Mouse (Mus musculus) bone marrow macrophage, adult 2 months (primary cell): ENCODE data around the gene Dnajc13. TPM values are rescaled to one million over a fixed set of nuclear protein-coding genes. Genes with fewer than 3 reads are reported as not detected.

Source experiments
- H3K27ac ChIP-seq: 2 replicates; pipeline ENCODE4 v1.5.1; 2012; ENCODE audit warnings: low read depth, low read length; ENCODE audit not compliant: insufficient read depth
- H3K4me1 ChIP-seq: 2 replicates; pipeline ENCODE4 v1.6.1; 2012; ENCODE audit warnings: low read length; ENCODE audit not compliant: control insufficient read depth, insufficient read depth
- H3K4me3 ChIP-seq: 2 replicates; pipeline ENCODE4 v1.5.1; 2012; ENCODE audit warnings: mild to moderate bottlenecking, low read length, moderate library complexity; ENCODE audit not compliant: insufficient read depth
- CTCF ChIP-seq: IDR thresholded peaks from 2 replicates; pipeline ENCODE4 v1.5.1; 2012; ENCODE audit warnings: low read depth, mild to moderate bottlenecking, low read length, moderate library complexity
- POLR2A ChIP-seq: IDR thresholded peaks from 2 replicates; pipeline ENCODE4 v1.6.1; 2012; ENCODE audit warnings: mild to moderate bottlenecking, low read depth, low read length, borderline replicate concordance
- polyA plus RNA-seq: library from polyadenylated mRNA; stranded (reverse); fragments of >200 nt; gene quantifications from 2 replicates; pipeline ENCODE4 v1.2.4, GENCODE M21; 2012; ENCODE audit not compliant: missing spikeins, insufficient read depth, insufficient read length

Dnajc13 gene
- polyA plus RNA-seq, 1 experiment, result 65.0 TPM

DNA sequence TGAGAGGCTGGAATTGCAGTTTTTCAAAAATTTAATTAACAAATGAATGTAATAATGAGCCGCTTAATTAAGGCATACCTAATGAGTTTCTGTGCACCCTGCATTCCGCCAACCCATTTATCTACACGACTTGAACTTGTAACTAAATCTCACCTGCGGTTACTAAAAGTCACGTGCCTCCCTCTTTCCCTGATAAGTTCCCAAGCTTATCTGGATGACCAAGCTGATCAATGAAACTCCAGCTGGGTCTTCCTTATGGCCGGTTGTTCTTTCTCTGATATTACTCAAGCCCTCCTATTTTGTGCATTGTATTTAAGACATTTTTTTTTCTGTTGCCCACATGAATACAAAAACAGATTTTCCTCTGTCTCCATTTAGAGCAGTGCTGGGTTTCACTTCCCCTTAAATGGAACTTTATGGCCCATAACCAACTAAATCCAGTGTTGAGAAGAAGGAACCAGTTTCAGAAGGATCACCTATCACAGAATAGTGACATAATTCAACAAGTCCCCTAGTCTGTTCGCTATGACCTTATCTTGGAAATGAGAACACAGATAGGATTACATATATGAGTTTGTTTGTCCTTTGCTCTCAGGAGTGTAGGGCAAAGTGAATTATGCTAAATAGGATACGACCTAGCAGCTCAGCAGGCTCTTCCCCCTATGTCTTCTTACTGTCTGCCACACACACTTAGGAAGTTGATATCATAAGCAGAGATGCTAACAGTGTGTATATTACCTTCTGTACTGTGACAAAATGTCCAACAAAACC lies 18.2 kb upstream of the Dnajc13 start:
- Histone ChIP-seq H3K27ac (peak overlapping the region; percentile 53), H3K4me3 (no peak overlapping the region), H3K4me1 (peaks cover 27% of the 10 kb centered on the region)
- TF ChIP-seq CTCF, result no peak

DNA sequence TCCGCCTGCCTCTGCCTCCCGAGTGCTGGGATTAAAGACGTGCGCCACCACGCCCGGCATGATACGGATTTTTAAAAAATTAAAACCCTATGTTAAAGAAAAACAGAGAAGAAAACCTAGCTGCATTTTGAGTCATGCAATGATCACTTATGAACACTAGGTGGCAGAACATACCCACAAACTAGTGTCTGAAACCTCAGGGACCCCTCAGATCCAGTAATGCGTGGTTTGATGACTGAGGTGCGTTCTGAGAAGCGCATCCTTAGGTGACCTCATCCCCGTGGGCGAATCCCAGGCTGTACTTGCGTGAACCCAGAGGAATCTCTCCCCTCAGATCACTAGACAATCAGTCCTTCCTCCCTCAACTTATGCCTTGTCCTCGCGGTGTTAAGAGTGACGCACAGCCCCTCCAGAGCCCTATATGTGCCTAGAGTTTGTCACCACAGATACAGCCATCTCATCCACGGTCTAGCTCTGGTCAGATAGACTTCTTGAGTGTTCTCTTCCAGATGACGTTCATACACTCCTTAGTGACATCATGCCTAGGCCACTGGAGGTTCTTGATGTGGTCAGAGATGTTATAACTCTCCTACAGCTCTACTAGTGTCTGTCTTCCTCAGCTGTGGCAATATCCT lies 14.9 kb upstream of the Dnajc13 start:
- H3K4me3 ChIP-seq, result no peak overlapping the region
- TF ChIP-seq POLR2A (no peak), CTCF (peak; percentile 79)
- H3K27ac ChIP-seq, result no peak overlapping the region
- peaks cover 17% of the 10 kb centered on the region for H3K4me1 ChIP-seq

GRCm38 (mm10) chr9:104275084-104275785 lies 12.5 kb upstream of the Dnajc13 start:
- no peak overlapping the region for H3K4me3 ChIP-seq
- no peak overlapping the region for H3K27ac ChIP-seq
- peaks cover 12% of the 10 kb centered on the region for H3K4me1 ChIP-seq
- TF ChIP-seq CTCF, result no peak
- no peak for TF ChIP-seq POLR2A

- Histone ChIP-seq H3K4me3 (no peak overlapping the region), H3K4me1 (peaks cover 18% of the 10 kb centered on the region), H3K27ac (peak overlapping the region; percentile 46; the same call in 1 of the 2 replicates)
- no peak for TF ChIP-seq POLR2A
- TF ChIP-seq CTCF, result no peak
Observed at GRCm38 (mm10) chr9:104272057-104272456, 9.3 kb upstream of the Dnajc13 start.

- no peak for TF ChIP-seq POLR2A
- no peak for TF ChIP-seq CTCF
- peak overlapping the region; percentile 46; the same call in 1 of the 2 replicates for H3K27ac ChIP-seq
- no peak overlapping the region for H3K4me3 ChIP-seq
- H3K4me1 ChIP-seq, result peaks cover 18% of the 10 kb centered on the region
Observed at GRCm38 (mm10) chr9:104271642-104272041, 8.9 kb upstream of the Dnajc13 start.

- Histone ChIP-seq H3K27ac (peak overlapping the region; percentile 73), H3K4me1 (peaks cover 18% of the 10 kb centered on the region), H3K4me3 (no peak overlapping the region)
- TF ChIP-seq CTCF, result no peak
- TF ChIP-seq POLR2A, result no peak
Observed at GRCm38 (mm10) chr9:104269944-104270343, 7.2 kb upstream of the Dnajc13 start.

GRCm38 (mm10) chr9:104269349-104269871 lies 6.7 kb upstream of the Dnajc13 start:
- peak overlapping the region; percentile 73 for H3K27ac ChIP-seq
- TF ChIP-seq CTCF (no peak), POLR2A (no peak)
- H3K4me3 ChIP-seq, result peak overlapping the region; percentile 31; the same call in 1 of the 2 replicates
- peaks cover 18% of the 10 kb centered on the region for H3K4me1 ChIP-seq

- Histone ChIP-seq H3K4me1 (peaks cover 18% of the 10 kb centered on the region), H3K27ac (no peak overlapping the region), H3K4me3 (no peak overlapping the region)
- TF ChIP-seq POLR2A (no peak), CTCF (no peak)
Observed at GRCm38 (mm10) chr9:104264567-104264966, 1.8 kb upstream of the Dnajc13 start.

- peaks cover 24% of the 10 kb centered on the region for H3K4me1 ChIP-seq
- H3K27ac ChIP-seq, result peak overlapping the region; percentile 78
- 0 out of 2 replicates have a peak, but pooled peaks have one; percentile 2 for TF ChIP-seq CTCF
- TF ChIP-seq POLR2A, result no peak
- H3K4me3 ChIP-seq, result peak overlapping the region; percentile 86
Observed at GRCm38 (mm10) chr9:104262016-104262762, 541 bp downstream of the Dnajc13 start.
